Mouse (Mus musculus): ENCODE results near the gene Tnnt3. TPM values are rescaled to one million over a fixed set of nuclear protein-coding genes. Genes with fewer than 3 reads are reported as not detected.

Tnnt3 gene
- total RNA-seq, 4 experiments from 2014 or later, result 0.88 to 14.3 (median 6.5) TPM

GRCm38 (mm10) chr7:142563168-142563567, 64.5 kb downstream of the Tnnt3 start:
- no peak for DNase-seq (ENCODE audit: low spot score in 2 of 2)

DNA sequence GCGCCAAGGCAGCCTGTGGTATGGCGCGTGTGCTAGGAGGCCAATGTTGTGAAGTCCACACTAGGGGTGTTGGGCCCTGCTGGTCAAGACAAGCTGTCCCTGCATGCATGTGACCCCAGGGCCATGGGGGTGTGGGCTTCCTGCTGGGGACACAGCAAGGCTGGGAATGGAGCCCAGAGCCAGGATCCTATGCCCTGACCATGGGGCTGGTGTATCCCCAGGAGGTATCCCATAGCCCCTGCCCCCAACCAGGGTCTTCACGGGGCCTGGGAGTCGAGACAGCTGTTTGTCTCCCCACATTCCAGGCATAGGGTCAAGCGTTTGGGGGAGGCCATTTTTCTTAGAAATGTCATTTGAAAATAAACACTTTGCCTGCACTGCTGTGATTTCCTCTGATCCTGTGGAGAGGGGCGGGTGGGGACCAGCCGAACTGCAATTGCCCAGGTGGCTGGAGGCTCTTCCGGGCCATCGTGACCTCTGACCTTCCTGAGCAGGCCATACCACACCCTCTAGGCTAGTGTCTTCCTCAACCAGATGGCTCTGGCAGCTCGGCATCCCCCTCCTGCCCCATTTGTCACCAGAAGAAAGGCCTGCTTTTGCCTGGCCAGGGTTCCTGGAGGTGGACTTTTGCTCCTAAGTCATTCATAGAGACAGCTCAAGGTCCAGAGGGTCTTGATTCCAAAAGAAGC, 66.5 kb downstream of the Tnnt3 start:
- DNase-seq (ENCODE audit: low spot score in 2 of 2), result no peak

Other genes starting within 250 kb of the Tnnt3 start
- gene Gm2431, start 240.5 kb upstream of the Tnnt3 start, total RNA-seq (2022), result not detected
- gene Gm4559, start 224.5 kb upstream of the Tnnt3 start, total RNA-seq (2022), result not detected
- gene Krtap5-1, start 201.7 kb upstream of the Tnnt3 start, total RNA-seq (2022), result not detected
- not detected for gene Krtap5-4, start 195.3 kb upstream of the Tnnt3 start, total RNA-seq (2022)
- 10 to 100 TPM; 30.9 to 34.5 (median 31.7) TPM for gene Ifitm10, start 125.1 kb upstream of the Tnnt3 start, total RNA-seq (2022)
- gene Gm49369, start 116.2 kb upstream of the Tnnt3 start, total RNA-seq (2022), result 10 to 100 TPM in 2 of 4 experiments, 1 to 10 TPM in 1, not detected in 1; 2.2 to 24.0 (median 19.7) TPM
- 1,000 to 10,000 TPM in 1 of 4 experiments, 100 to 1,000 TPM in 3; 328 to 1,203 (median 591) TPM for gene Ctsd, start 110.8 kb upstream of the Tnnt3 start, total RNA-seq (2022)
- gene Syt8, start 64.0 kb upstream of the Tnnt3 start, total RNA-seq (2022), result not detected
- 1 to 10 TPM; 1.9 to 9.6 (median 5.2) TPM for gene Tnni2, start 57.0 kb upstream of the Tnnt3 start, total RNA-seq (2022)
- 10 to 100 TPM; 10.8 to 18.8 (median 13.9) TPM for gene Lsp1, start 38.0 kb upstream of the Tnnt3 start, total RNA-seq (2022)
- 1 to 10 TPM; 3.4 to 8.4 (median 7.0) TPM for gene Mrpl23, start 33.9 kb downstream of the Tnnt3 start, total RNA-seq (2022)
- 10 to 100 TPM; 82.1 to 99.4 (median 88.8) TPM for gene Igf2, start 168.0 kb downstream of the Tnnt3 start, total RNA-seq (2022)
- gene Gm49394, start 171.1 kb downstream of the Tnnt3 start, total RNA-seq (2022), result not detected
- gene Ins2, start 244.5 kb downstream of the Tnnt3 start, total RNA-seq (2022), result not detected

All from left cerebral cortex, adult 8-10 months (tissue).